Mouse (Mus musculus): ENCODE results near the gene Numa1.
"Not testable (repeated sequence)": the region's sequence is repeated elsewhere in the genome, so short reads cannot be mapped to it uniquely, and the experiment has no call there.

Numa1 gene

DNA sequence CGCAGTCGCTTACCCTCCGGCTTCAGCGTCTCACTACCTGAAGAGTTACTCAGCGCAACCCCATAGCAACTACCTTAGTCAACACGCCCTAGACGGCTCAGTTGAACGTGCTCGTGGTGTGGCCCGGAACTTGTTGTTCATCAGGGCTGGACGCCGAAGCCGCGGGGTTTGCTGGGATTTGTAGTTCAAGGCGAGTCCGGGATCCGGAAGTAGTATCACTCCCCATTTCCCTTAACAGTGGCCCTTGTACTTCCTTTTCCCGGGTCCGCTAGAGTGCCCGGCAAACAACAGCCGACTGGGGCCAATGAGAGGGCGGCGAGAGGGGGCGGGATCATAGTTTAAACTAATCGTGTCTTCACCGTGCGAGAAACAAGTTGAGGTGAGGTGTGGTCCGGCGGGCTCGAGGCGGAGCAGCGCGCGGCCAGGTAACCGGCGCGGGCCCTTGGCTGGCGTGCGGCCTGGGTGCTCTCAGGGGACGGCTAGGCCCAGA lies at the start of gene Numa1, which contains the start of gene Lrrc51:
Numa1 (plus strand) TSS at position 361 of the 490 bp plus-strand sequence.
Lrrc51 (minus strand) TSS at position 145 of the 490 bp plus-strand sequence.
- DNase-seq = peak; percentile 95 to 97

DNA sequence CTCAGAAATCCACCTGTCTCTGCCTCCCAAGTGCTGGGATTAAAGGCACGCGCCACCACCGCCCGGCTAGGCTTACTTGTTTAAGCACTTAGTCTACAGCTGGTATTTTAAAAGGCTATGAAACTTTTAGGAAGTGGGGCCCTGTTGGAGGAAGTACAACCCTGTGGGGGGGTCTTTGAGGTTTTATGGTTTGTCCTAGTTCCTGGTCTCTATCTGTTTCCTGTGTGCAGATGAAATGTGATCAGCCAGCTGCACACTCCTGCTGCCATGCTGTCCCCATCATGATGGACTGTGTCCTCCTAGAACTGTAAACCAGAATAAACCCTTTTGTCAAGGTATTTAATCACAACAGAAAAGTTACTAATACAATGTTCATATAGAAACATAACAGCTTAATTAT lies 49.8 kb upstream of the Numa1 start:
- no peak for DNase-seq

DNA sequence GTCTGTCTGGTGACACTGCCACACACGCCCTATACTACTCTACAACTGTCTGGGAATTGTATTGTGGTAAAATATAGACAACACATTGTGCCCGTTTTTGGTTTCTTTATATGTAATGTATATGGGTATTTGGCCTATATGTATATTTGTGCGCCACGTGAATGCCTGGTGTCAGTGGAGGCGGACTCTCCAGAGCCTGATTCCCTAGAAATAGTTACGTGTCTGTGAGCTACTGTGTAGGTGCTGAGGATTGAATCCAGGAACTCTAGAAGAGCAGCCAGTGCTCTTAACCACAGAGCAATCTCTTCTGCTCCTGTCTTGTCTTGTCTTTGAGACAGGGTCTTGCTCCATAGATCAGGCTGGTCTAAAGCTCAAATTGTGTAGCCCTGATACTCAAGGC lies 47.6 kb upstream of the Numa1 start:
- DNase-seq = no peak

DNA sequence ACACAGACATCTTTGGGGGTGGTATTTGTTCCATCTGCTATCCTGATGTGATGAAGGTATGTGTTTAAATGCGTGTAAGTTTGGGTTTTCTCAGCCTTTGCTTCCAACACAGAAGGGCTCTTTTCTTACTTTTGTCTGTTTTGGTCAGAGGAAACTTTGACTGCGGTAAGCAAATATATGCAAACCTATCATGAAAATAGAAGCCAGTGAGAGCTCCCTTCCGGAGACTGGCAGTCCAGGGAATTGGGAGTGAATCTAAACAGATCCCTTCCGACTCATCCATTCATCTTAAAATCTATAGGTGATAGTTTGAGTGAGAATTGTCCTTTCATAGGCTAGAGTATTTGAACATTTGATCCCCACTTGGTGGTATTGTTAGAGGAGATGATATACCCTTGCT lies 45.5 kb upstream of the Numa1 start:
- no peak for DNase-seq

DNA sequence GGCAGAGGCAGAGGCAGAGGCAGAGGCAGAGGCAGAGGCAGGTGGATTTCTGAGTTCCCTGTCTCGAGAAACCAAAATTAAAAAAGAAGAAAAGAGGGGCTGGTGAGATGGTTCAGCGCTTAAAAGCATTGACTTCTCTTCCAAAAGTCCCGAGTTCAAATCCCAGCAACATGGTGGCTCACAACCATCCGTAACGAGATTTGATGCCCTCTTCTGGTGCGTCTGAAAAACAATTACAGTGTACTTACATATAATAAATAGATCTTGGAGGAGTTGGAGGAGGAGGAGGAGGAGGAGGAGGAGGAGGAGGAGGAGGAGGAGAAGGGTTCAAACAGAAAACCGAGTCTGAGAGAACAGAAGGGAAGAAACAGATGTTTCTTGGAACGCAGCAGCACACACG lies 38.2 kb upstream of the Numa1 start:
- DNase-seq = no peak

DNA sequence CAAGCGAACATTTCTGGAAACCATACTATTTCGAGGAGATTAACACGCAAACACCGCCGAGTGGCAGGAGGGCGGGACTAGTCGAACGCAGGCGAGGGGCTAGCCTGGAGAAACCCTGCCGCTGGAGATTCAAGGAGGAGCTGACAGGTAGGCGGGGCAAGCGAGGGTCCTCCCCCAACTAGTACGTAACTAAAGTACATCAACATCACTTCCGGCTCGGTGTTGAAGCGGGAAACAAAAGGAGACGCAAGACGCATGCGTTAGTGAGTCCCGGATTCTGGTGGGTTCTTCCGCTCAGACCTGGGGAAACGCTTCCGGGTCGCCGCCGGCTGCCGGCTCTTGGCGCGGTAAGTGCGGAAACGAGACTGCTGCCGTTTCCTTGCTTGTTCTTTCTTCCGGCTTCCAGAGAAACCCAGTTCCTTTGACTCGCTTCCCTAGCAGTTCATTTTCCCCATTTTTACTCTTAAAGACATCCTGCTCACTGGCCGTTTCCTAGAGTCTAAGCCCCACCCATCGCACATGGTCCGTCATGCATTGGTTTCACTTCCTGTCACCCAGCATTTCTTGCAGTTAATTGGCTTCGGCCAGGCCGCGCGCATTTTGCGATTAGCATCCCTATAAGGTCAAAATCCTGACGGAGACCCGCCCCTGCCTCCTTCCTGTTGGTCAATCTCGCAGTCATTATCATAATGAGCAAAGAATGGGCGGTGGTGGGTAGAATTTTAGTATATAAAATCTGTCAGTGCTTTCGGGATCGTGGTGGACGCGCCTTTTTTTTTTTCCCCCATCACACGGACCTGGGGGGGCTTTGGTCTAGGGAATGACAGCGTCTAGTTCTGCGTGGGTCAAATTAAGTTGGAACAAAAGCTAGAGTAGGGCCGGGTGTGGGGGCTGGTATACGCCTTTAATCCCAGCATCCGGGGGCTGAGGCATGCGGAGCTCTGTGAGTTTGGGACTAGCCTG lies 37.5 kb upstream of the Numa1 start:
- peak; percentile 95 to 96 for DNase-seq

DNA sequence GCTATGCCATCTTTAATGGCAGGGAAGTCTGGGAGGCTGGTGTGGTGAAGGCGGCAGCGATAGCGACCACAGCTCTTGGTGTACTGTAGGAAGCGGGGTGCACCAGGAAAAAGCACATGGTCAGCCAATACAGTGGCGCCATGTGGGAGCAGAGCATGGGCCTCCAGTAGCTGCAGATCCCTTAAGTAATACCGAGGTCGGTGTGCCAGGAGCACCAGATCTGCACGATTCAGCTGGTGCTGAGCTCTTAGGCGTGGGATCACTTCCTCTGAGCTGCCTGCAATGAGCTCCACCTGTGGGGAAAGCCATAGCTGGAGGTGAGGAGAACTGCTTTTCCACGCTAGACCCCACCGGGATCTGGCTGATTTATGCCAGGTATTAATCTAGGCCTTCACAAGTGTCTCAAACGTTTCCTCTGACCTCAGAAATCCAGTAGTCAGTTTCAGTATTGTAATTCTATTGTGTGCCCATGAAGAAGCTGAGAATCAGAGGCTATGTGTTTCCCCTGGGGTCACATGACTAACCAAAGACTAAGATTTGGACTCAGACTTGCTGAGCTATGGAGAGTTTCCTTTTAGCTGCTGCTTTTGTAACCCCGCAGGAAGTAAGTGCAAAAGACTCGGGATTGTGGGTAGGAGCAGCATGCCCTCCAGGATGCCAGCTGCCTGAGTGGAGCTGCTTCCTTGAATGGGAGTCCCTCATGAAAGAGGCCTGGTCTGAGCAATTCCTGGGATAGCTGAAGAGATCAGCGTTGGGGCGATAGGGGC lies 33.4 kb upstream of the Numa1 start:
- DNase-seq = no peak

DNA sequence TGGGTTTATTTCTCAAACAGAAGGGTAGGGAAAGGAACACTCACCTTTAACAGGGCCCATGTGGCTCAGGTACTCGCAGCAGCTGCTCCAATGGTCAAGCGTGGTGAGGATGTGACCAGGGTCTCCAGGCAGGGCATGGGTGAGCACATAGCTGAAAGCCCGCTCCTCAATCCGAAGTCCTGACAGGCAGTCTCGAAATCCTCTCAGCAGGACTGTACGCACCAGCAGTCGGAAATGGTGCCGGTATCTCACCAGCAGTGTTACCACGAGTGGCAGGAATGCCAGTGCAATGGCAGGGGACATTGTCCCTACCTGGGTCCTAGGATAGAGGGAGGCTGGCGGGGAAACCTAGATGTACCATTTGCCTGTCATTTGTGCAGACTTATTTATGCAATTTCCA lies 31.9 kb upstream of the Numa1 start:
- no peak for DNase-seq

DNA sequence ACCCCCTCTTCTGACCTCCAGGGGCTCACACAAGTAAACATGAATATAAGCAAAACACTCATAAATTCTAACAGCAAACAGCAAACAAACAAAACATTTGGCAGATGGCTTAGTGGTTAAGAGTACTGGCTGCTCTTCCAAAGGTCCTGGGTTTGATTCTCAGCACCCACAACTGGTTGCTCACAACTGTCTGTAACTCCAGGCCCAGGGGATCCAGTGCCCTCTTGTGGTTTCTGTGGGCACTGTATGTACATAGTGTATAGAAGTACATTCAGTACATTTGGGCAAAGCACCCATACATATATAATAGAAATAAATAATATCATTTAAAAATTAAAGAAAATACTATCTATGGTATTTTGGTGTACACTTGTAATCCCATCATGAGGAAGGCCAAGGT lies 31.1 kb upstream of the Numa1 start:
- no peak for DNase-seq

DNA sequence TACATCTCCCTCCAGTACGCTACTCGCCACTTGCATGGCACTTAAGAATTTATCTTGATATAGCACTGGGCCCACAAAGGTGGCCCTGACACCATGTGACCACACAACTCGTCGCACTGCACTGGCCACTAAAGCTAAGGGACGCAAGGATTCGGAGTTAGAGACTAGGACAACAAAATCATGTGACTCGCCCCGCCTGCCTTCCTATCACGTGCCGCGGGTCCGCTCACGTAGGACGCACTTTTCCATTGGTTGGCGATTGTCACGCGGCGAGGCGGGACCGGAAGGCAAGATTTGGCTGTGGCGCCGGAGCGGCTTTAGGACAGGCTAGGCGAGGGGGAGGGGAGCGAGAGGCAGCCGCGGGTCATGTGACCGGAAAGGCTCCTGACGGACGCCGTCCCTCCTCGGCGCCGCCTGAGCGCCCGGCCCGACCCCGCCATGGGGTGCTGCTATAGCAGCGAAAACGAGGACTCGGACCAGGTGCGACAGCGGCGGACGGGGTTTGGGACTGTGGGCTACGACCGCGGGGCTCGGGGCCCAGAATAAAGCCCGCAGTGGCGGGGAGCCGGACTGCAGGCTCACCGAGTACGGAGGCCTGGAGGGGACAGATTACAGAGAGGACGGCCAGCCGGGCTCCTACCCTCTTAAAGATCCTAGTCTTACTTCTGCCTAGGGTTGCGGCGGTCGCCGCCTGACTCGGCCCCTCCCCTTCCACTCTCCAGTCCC lies 28.2 kb upstream of the Numa1 start, which contains the start of gene Lamtor1:
Lamtor1 (plus strand) TSS at position 344 of the 726 bp plus-strand sequence.
- peak; percentile 99 to 100 for DNase-seq

DNA sequence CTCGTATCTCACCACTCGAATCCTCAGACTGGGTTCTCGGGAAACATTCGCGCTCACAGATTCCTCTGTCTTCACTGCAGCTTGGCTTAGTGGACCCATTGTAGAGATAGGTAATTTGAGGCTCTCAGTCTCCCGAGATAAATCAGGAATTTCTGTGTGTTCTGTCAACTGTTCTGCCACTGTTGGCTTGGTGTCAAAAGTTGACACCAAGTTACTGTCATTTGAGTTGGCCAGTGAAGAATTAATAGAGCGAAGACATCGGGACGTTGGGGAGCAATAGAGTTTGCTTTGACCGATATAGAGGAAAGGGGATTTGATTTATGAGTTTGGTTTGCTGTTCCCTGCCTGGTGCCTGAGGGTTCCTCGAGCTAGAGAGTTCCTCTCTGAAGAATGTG lies 27.6 kb upstream of the Numa1 start, which contains the start of gene Tomt:
Tomt (minus strand) TSS at position 73 of the 395 bp plus-strand sequence.
- no peak for DNase-seq

DNA sequence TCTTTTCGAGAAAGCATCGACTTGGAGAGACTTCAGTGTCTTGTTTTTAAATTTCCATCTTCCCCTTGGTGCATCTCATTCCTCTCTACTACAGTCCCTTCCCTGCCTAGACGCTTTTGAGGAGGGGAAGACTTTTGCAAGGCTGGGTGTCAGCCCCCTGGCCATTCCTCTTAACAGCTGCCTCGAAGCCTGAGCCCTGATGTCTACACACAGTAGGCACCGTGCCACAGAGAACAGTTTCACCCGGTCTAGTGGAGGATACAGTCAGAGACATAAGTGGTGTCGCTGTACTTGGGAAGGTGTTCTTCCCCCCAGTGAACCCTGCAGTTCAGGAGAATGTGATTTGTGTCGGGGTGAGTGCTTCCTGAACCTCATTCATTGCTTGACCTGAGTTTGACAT lies 27.2 kb upstream of the Numa1 start:
- peak in 1 of 2 experiments; percentile 40 for DNase-seq

DNA sequence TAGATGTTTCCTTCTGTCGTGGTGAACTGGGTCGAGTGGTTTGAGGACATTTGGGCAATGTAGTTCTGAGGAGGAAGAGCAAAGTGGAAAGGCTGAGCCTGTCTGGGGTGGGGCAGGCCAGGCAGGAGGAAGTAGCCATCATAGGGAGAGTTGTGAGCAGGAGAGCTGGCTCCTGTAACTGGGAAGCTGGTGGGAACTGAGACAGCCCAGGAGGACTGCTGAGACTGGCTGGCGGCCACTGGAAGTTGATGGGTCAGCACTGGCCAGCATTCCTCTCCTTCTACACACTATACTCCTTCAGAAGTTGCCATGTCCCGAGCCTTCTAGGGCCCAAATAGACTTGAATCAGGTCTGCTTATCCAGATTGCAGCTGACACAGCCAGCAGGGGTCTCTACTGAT lies 25.5 kb upstream of the Numa1 start:
- no peak for DNase-seq

DNA sequence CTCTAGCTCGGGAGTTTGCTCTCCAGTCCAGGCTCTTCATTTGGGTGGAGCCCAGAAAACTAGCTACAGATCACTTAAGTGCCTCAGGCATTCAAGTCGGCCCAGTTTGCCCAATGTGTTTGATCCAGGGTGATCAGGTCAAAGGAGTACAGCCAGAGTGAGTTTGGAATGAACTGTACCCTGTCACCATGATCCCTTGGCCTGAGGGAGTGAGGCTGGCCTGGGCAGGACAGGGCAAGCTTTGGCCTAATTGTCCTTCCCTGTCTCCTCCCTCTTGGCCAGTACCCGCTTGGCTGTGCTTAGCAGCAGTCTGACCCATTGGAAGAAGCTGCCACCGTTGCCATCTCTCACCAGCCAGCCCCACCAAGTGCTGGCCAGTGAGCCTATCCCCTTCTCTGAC lies 23.8 kb upstream of the Numa1 start:
- no peak for DNase-seq

DNA sequence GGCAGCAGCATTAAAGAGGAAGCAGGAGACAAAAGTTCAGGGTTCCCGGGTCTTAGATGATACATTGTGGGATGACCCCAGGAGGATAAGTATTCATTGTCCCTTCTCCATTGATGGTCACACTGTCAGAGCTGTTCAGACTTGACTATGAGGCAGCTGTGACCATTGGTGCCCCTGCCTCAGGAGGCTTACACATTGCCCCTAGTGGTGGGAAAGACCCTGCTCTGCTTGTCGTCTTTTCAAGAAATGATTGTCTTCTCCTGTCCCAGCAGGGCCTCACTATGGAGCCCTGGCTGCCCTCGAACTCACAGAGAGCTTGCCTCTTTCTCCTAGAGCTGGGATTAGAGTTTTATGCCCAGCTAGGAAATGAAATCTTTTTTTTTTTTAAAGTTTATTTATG lies 21.9 kb upstream of the Numa1 start:
- no peak for DNase-seq

DNA sequence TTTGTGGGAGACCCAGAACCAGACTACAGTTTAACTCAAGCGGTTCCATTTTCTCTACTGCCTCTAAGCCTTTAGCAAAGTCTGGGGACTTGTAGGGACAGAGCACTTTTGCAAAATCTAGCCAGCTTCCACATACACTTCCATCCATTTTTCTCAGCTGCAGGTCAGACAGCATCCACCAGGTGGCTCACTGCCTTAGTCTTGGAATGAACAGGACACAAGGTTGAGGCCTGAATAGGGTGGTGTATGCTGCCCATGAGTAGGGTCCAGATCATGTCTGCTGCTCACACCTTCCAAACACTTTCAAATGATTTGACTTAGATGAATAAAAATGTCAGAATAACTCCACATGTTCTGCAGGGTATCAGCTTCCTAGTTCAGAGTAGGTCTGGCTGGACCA lies 15.8 kb upstream of the Numa1 start:
- peak; percentile 84 to 86 for DNase-seq

DNA sequence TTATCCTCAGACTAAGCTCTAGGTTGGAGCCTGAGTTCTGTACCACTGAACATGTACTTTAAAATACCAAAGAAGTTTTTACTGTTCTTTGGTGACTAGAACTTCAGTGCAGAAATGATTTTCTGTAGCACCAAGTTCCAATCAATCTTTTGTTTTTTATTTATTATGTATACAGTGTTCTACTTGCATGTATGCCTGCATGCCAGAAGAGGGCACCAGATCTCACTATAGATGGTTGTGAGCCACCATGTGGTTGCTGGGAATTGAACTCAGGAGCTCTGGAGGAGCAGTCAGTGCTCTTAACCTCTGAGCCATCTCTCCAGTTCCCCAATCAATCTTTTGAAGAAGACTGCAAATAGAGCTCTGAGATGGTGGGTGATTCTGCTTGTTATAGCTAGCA lies 8.0 kb upstream of the Numa1 start:
- DNase-seq = not testable (repeated sequence)

DNA sequence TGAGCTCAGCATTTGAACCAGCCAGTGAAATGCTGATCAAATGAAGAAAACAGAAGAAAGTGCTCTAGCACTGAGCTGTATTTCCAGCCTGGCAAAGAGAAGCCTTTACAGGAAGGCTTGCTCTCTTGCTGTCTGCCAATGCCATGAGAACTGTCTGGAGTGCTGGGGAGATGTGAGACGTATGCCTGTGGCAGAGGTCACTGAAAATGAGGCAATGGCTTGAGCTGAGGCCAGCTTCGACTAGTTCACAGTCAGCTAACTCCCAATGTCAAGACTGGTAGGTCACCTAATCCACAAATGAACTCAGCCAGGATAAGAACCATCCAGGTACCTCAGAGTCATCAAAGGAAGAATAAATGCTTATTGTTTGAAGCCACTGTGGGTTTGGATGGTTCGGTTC lies 5.8 kb upstream of the Numa1 start:
- no peak for DNase-seq

DNA sequence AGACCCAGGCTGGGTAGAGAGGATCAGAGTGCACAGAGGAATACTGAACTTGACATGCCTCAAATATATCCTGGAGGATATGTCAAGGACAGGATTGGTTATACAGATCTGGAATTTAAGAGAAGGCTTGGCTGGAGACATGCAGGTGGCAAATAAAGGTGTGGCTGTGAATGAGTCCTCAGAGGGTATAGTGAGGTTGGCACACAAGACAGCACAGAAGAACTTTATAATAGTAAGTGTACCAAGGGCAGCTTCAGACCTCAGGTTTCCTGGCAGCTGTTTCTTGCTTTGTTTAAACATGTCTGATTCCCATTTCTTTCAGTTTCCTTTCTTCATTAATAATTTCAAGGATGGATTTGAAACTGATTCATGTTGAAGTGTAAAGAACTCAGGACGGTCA lies 1.4 kb upstream of the Numa1 start:
- no peak for DNase-seq

DNA sequence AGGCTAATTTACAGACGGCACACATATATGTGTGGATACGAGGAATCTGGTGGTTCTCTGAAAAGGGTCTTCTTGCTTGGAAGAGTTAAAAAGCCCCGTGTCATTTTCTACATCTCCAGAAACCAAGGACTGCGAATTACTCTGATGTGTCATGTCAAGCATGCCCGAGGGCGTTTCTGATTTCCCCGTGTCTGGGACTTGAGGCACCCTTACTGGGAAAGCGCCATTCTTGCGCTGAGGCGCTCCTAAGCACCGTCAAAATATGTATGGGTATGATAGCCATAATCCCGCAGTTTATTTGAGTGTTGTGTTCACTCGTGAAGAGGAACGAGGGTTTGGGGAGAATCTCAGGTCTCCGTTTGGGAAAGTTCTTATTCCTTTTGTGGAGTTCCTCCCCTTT lies 611 bp upstream of the Numa1 start:
- DNase-seq = peak in 1 of 2 experiments; percentile 37

DNA sequence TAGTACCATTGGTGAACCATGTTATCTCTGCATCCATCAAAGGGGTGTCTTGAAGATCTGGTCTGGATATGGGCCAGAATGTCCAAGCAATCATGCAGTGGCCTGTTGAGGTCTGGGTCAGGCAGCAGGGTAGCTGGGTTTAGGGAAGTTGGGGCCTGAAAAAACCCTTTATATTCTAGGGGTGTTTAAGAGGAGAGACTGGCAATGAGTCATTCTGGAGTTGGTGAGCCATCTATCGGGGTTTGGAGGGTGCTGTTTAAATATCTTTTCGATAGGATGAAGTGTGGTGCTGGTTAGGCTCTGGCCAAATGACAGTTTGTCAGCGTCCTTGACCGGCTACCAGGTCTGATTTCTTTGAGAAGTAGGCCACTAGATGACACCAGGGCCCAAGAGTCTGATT lies 2.0 kb downstream of the Numa1 start:
- peak; percentile 14 to 25 for DNase-seq

DNA sequence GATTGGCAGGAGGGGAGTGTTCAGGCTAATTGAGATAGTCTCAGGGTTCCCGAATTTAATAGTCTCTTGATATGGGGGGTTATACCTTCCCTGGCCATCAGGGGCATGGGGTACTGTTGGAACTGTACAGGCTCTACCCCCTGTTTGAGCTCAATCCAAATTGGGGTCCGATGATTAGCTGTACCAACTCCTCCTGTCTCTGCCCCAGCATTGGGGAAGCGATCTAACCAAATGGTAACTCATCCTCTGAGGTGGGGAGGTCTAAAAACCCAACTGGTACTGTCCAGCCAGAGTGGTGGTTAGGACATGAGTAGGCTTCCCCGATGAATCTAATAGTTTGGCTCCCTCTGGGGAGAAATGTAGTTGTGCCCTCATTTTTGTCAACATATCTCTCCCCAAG lies 3.1 kb downstream of the Numa1 start:
- no peak for DNase-seq

DNA sequence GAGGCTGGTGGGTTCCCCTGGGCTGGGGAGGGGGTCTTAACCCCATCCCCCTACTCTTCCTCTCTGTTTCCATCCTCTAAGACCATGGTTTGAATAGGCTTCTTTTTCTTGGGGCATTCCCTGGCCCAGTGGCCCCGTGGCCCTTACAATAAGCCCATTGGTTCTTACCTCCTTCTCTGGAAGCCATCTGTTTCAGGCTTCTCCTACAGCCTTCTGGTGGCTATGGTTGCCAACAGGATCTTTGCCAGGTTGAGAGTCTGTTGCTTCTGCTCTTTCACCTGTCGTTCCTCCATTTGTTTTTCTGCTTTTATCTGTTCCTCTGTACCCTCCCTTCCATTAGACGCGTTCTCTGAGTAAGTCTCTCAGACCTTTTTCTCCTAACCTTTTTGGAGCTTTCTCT lies 3.7 kb downstream of the Numa1 start:
- peak; percentile 93 to 94 for DNase-seq

Measured in cerebellum, postnatal 14 days (tissue).